ENCODE assay signal across 16 mouse cellular contexts in genomic region chr4:108079762-108080161, GRCm38 (mm10). TPM values are rescaled to one million over a fixed set of nuclear protein-coding genes. Genes with fewer than 3 reads are reported as not detected.
DNase-seq lines count a peak whose midpoint lies in the region; ATAC-seq and TF ChIP-seq lines count a peak whose summit lies in the region.
"Had no signal": no experiment of that assay in that cellular context is flagged by ENCODE, and none has a peak within 500 bp of the region (broad histone marks: within the 10 kb centered on the region; RNA-seq: fewer than 3 reads in every experiment).

No protein-coding gene starts in this region.

- no peak overlapping the region for H3K4me3 ChIP-seq in heart, embryonic 12.5 days
- H3K4me3 ChIP-seq in lung, postnatal 0 days (ENCODE audit: low read depth, low read length) = no peak overlapping the region
- H3K4me3 ChIP-seq in midbrain, embryonic 13.5 days (replicated peaks) = no peak overlapping the region
- H3K4me3 ChIP-seq: stomach, embryonic 15.5 days had no signal

- H3K27ac ChIP-seq in heart, embryonic 12.5 days (ENCODE audit: poor library complexity, severe bottlenecking) = no peak overlapping the region
- H3K27ac ChIP-seq in lung, postnatal 0 days (ENCODE audit: low read length) = peak overlapping the region; percentile 33
- H3K27ac ChIP-seq in midbrain, embryonic 13.5 days = peak overlapping the region; percentile 74; the same call in 1 of the 2 replicates
- H3K27ac ChIP-seq: macrophage; stomach, embryonic 15.5 days had no signal

- no peaks in the 10 kb centered on the region for H3K27me3 ChIP-seq in heart, embryonic 12.5 days (replicated peaks)
- no peaks in the 10 kb centered on the region for H3K27me3 ChIP-seq in lung, postnatal 0 days (replicated peaks; ENCODE audit: insufficient read depth, low read length)
- H3K27me3 ChIP-seq in midbrain, embryonic 13.5 days = no peaks in the 10 kb centered on the region
- H3K27me3 ChIP-seq: stomach, embryonic 15.5 days had no signal

- no peaks in the 10 kb centered on the region for H3K9me3 ChIP-seq in heart, embryonic 12.5 days (replicated peaks)
- H3K9me3 ChIP-seq in lung, postnatal 0 days (ENCODE audit: low read length) = no peaks in the 10 kb centered on the region
- H3K9me3 ChIP-seq in midbrain, embryonic 13.5 days = no peaks in the 10 kb centered on the region
- H3K9me3 ChIP-seq: stomach, embryonic 15.5 days had no signal

- H3K36me3 ChIP-seq in heart, embryonic 12.5 days = no peaks in the 10 kb centered on the region
- no peaks in the 10 kb centered on the region for H3K36me3 ChIP-seq in lung, postnatal 0 days (ENCODE audit: insufficient read depth, low read length)
- H3K36me3 ChIP-seq in midbrain, embryonic 13.5 days = no peaks in the 10 kb centered on the region
- H3K36me3 ChIP-seq: stomach, embryonic 15.5 days had no signal

- H3K4me2 ChIP-seq in heart, embryonic 12.5 days = no peak overlapping the region
- no peak overlapping the region for H3K4me2 ChIP-seq in lung, postnatal 0 days (replicated peaks; ENCODE audit: low read depth, low read length)
- H3K4me2 ChIP-seq in midbrain, embryonic 13.5 days (replicated peaks) = no peak overlapping the region
- H3K4me2 ChIP-seq: stomach, embryonic 15.5 days had no signal

- TF ChIP-seq EP300 in lung, postnatal 0 days (IDR thresholded peaks at IDR 0.05) = no peak

- 86% methylated on average over 2 of the region's 2 CpGs for WGBS in heart, embryonic 12.5 days
- 34% methylated on average over 2 of the region's 2 CpGs for WGBS in lung, postnatal 0 days
- 37% methylated on average over 2 of the region's 2 CpGs for WGBS in midbrain, embryonic 13.5 days

- TF ChIP-seq CTCF in lung, postnatal 0 days (IDR thresholded peaks at IDR 0.05) = no peak

- peak; percentile 13 for DNase-seq in heart, adult 11 months
- no peak for DNase-seq in lung, postnatal 0 days (ENCODE audit: low spot score)
- no peak for DNase-seq in lung, postnatal 10 days
- DNase-seq in R1 (ENCODE audit: low read depth, low spot score) = peak; percentile 31
- DNase-seq in gastrocnemius, postnatal 36 days = no peak
- no peak for DNase-seq in layer of hippocampus, postnatal 10 days (ENCODE audit: low spot score in 2 of 2)
- DNase-seq: cerebellum, adult 8-10 months; heart, postnatal 10 days; left cerebral cortex, postnatal 4 days; thymus, postnatal 4 days had no signal

- intact Hi-C loops in gastrocnemius, postnatal 36 days (cut with DNase I) = no loop called here

- 0 out of 2 replicates have a peak, but pooled peaks cover 6% of the 10 kb centered on the region for H3K4me1 ChIP-seq in heart, embryonic 12.5 days (replicated peaks)
- H3K4me1 ChIP-seq in lung, postnatal 0 days (ENCODE audit: insufficient read depth, low read depth, low read length) = no peaks in the 10 kb centered on the region; the same call in 1 of the 2 replicates
- H3K4me1 ChIP-seq in midbrain, embryonic 13.5 days (replicated peaks) = peaks cover 7% of the 10 kb centered on the region
- H3K4me1 ChIP-seq: stomach, embryonic 15.5 days had no signal

- no peak overlapping the region for H3K9ac ChIP-seq in heart, embryonic 12.5 days
- no peak overlapping the region for H3K9ac ChIP-seq in lung, postnatal 0 days (replicated peaks; ENCODE audit: low read depth)
- no peak overlapping the region for H3K9ac ChIP-seq in midbrain, embryonic 13.5 days (replicated peaks)
- H3K9ac ChIP-seq: stomach, embryonic 15.5 days had no signal

- ATAC-seq in heart, embryonic 12.5 days (ENCODE audit: insufficient number of reproducible peaks, low FRiP score) = no peak
- peak; percentile 16; the same call in 1 of the 2 replicates for ATAC-seq in lung, postnatal 0 days
- peak; percentile 65; the same call in 1 of the 2 replicates for ATAC-seq in midbrain, embryonic 13.5 days
- ATAC-seq: intestine, embryonic 16.5 days had no signal

RNA-seq across cellular contexts. Expression of gene Podn, which starts 16.5 kb away (rescaled TPM):
- polyA plus RNA-seq in heart, embryonic 12.5 days (2016; fragmentation: Nextera tagmentation; extraction: Ambion mirVana) = 0.55 and 0.59 TPM in 2 replicates
- polyA plus RNA-seq in lung, postnatal 0 days (2015; fragmentation: Nextera tagmentation; extraction: Ambion mirVana) = 2.8 and 3.3 TPM in 2 replicates
- polyA plus RNA-seq in midbrain, embryonic 13.5 days (2015; fragmentation: Nextera tagmentation; extraction: Ambion mirVana) = 0.07 TPM in 1 of 2 replicates, not detected in the other
- total RNA-seq in gastrocnemius, postnatal 36 days (2021) = 1 to 10 TPM; 9.2 to 9.9 TPM
- total RNA-seq in layer of hippocampus, postnatal 10 days (2021) = 10 to 100 TPM; 14.4 to 14.8 TPM
- total RNA-seq: granulocyte monocyte progenitor cell, adult 5-6 weeks had no signal
- polyA plus RNA-seq: macrophage had no signal

Comparison
In these comparisons a context has a peak if more than half of its experiments do, and no peak if none do; other contexts are left out.
1. DNase-seq: peak in heart, adult 11 months (single experiment) and R1 (single experiment); none in lung, postnatal 0 days (single experiment), lung, postnatal 10 days (single experiment), gastrocnemius, postnatal 36 days (0 of 2) and layer of hippocampus, postnatal 10 days (0 of 2).